Mouse (Mus musculus) cerebellum, postnatal 36 days (tissue): ENCODE measurements at regions not wholly inside any gene's neighbourhood (a gene's known extent, or its start where the extent isn't known, plus 50 kb on each side); places are given as distances from the start of the nearest gene placed in this dataset.
"Not testable (repeated sequence)": the region's sequence is repeated elsewhere in the genome, so short reads cannot be mapped to it uniquely, and the experiment has no call there.

Experiments
- DNase-seq, 2 experiments: peaks; one replicate each; pipeline ENCODE4 v3.0.0; 2021 to 2022; ENCODE audit warnings: mixed read lengths in 2 of 2

- no peak for DNase-seq
Observed at GRCm38 (mm10) chr8:99763012-99763411, 346.7 kb upstream of the Cdh8 start.

- no peak for DNase-seq
Observed at GRCm38 (mm10) chr8:99736190-99736589, 319.9 kb upstream of the Cdh8 start.

GRCm38 (mm10) chr8:99724626-99725218 is 308.5 kb upstream of the Cdh8 start:
- DNase-seq = no peak

GRCm38 (mm10) chr8:99718927-99719326 is 302.7 kb upstream of the Cdh8 start:
- DNase-seq = peak; percentile 12 to 32

- peak; percentile 20 to 25 for DNase-seq
Observed at GRCm38 (mm10) chr8:99681673-99682072, 265.4 kb upstream of the Cdh8 start.

GRCm38 (mm10) chr8:99679253-99679899 is 263.1 kb upstream of the Cdh8 start:
- DNase-seq = not testable (repeated sequence)

GRCm38 (mm10) chr8:99667693-99668092 is 251.4 kb upstream of the Cdh8 start:
- not testable (repeated sequence) for DNase-seq

GRCm38 (mm10) chr8:99651302-99651621 is 235.0 kb upstream of the Cdh8 start:
- no peak for DNase-seq

- no peak for DNase-seq
Observed at GRCm38 (mm10) chr8:99650587-99651301, 234.5 kb upstream of the Cdh8 start.

- DNase-seq = no peak
Observed at GRCm38 (mm10) chr8:99640543-99640942, 224.3 kb upstream of the Cdh8 start.

GRCm38 (mm10) chr8:99630958-99631357 is 214.7 kb upstream of the Cdh8 start:
- not testable (repeated sequence) for DNase-seq

GRCm38 (mm10) chr8:99621626-99622025 is 205.4 kb upstream of the Cdh8 start:
- no peak for DNase-seq

- DNase-seq = not testable (repeated sequence)
Observed at GRCm38 (mm10) chr8:99604327-99604726, 188.1 kb upstream of the Cdh8 start.

GRCm38 (mm10) chr8:99591308-99592004 is 175.2 kb upstream of the Cdh8 start:
- DNase-seq = no peak

GRCm38 (mm10) chr8:99544102-99544501 is 127.8 kb upstream of the Cdh8 start:
- DNase-seq = no peak

GRCm38 (mm10) chr8:99532686-99533415 is 116.6 kb upstream of the Cdh8 start:
- DNase-seq = no peak

- DNase-seq = no peak
Observed at GRCm38 (mm10) chr8:99502055-99502454, 85.8 kb upstream of the Cdh8 start.
